Mouse (Mus musculus) gastrocnemius, postnatal 14 days (tissue): Measurements from ENCODE around the gene Ube2l3. TPM values are rescaled to one million over a fixed set of nuclear protein-coding genes. Genes with fewer than 3 reads are reported as not detected.

ENCODE experiments used
- DNase-seq: peaks from one replicate; pipeline ENCODE4 v3.0.0; 2021; ENCODE audit warnings: mixed read lengths
- intact Hi-C: fragments of 180-260 bp; cut with DNase I; formaldehyde crosslinking; loops from one replicate; pipeline ENCODE4 v1.15.1; 2025; ENCODE audit warnings: low total_unique reads
- total RNA-seq, 2 experiments: library from RNA; stranded (reverse); gene quantifications; 2 replicates each; pipeline ENCODE4 v1.2.3; 2021

Ube2l3 gene
- total RNA-seq, 2 experiments from 2014 or later, result 144 TPM

DNA sequence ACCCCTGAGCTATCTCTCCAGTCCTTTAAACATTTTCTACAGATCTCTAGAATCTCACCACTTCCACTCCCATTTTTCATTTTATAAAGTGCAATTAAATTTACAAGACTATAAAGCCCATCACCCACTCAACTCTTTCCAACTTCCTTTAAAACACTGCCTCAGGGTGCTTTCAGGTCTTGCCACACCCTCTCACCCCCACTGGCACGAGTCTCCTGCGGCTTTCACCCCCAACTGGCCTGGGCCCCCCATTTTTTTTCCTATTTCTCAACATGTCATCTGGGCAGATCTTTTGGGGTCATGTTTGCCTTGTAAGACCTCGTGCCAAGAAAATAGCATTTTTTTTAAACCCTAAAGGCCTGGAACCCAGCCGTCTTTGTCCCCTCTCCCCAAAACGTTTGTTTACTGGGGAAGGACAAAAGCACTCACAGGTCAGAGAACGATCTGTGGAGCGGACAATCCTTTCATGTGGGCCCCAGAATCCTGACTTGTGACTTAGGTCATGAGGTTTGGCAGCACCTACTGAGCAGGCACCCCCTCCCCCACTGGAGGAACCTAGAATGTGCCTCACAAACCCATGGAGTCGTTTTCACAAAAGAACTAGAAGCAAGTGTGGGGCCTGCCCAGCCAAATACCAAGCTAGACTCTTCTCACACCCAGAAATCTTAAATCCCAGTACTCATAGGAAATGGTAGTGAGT, 14.6 kb upstream of the Ube2l3 start:
- intact Hi-C loops, result no loop called here

DNA sequence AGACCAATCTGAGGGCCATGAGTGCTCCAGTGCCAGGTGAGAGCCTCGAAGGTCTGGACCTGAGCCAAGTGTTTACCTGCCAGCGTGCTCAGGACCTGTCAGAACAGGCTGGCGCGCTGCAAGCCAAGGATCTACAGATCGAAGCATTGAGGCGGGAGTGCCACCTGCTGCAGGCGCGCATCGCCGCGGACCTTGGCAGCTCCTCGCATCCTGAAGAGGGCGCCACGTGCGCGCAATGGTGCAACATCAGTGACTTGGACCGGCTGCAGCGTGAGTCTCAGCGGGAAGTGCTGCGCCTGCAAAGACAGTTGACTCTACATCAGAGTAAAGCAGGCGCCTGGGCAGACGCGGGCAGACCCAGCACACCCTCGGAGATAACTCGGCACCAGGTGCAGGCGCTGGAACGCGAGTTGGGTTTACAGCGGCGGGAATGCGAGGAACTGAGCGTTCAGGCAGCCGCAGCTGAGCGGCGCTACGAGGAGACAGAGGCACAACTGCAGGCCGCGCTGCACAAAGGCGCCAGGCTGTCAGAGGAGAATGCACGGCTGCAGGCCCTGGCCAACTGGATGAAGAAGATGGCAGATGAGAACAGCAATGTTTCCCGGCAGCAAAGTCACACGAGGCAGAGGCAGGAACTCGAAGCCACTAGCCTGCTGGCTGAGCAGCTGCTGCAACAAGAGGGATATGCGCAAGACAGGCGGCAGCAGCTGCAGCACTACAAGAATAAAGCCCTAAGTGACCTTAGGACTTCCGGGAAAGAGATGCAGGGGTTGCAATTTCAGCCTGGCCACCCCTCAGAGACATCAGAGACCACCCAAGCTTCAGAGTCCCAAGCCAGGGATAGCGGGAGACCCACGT, 7.8 kb upstream of the Ube2l3 start:
- intact Hi-C loops, result loop anchor here (2.0 kb wide), 1 partner anchor 61 kb away; no protein-coding TSS in a partner anchor
- peak; percentile 88 for DNase-seq

More for the DNA sequence above, 14.6 kb upstream of the Ube2l3 start:
- no peak for DNase-seq

DNA sequence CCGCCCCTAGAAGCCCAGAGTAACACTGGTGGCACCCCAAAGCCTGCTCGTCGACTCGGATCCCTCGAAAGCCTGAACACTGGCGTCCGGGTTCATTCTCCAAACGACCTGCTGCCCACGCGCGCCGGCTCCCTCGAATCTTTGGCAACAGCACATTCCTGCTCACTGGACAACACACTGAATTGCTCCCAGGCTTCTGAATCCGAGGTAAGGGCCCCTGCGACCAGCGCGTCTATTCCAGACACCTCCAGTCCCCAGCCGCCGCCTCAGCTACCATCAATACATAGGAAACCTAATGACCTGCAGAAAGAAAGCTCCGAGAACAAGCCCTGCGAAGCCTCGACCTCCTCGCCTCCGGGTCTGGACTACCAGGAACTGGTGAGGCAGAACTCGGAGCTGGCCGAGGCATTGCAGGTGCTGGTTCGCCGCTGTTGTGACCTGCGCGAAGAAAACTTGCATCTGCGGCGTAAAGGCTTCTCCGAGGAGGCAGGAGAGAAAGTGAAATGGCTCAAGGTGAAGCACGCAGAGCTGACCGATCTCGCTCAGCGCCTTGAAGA, 7.0 kb upstream of the Ube2l3 start:
- intact Hi-C loops, result no loop called here
- no peak for DNase-seq

DNA sequence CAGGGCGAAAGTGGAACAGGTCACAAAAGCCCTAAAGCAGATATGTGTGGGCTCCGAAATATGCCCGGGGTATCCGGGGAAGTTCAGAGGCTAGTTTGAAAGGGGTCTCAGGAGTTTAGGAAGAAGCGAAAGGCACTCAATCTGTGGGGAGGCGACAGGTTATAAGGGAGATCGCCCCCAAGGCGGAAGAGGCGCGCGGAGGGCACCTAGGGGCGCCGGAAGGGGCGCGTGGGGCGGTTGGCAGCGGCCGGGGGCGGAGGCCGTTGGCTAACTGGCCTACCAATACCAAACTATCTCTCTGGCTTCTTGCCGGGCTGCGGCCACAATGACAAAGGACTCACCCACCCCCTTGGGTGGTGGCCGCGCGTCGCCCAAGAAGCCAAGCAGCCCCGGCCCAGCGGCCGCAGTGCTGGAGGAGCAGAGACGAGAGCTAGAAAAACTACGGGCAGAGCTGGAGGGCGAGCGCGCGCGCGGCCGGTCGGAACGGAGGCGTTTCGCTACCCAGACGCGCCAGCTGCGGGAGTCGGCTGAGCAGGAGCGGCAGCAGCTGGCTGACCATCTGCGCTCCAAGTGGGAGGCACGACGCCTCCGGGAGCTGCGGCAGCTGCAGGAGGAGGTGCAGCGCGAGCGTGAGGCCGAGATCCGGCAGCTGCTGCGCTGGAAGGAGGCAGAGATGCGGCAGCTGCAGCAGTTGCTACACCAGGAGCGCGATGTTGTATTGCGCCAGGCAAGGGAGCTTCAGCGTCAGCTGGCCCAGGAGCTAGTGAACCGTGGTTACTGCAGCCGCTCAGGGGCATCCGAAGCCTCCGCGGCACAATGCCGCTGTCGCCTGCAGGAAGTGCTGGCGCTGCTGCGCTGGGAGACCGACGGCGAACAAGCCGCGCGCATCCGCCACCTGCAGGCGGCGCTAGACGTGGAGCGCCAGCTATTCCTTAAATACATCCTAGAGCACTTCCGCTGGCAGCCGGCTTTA, 6.2 kb upstream of the Ube2l3 start, which contains the start of gene Rimbp3:
Gene Rimbp3, plus strand, starts transcription at position 215 of the 973 bp plus-strand sequence.
- intact Hi-C loops, result no loop called here
- peak; percentile 79 for DNase-seq

DNA sequence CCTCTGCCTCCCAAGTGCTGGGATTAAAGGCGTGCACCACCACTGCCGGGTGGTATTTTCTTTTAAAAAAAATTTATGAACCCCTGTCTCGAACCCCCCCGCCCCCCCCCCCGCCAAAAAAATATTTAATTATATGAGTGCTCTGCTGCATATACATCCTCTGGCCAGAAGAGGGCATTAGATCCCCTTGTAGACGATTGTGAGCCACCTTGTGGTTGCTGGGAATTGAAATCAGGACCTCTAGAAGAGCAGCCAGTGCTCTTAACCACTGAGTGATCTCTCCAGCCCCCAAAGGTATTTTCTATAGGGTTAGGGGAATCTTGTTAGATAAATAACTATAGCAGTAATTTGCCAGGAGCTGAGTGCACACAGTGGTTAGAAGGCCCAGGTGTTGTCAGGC, 2.5 kb upstream of the Ube2l3 start:
- DNase-seq, result no peak
- intact Hi-C loops, result no loop called here

DNA sequence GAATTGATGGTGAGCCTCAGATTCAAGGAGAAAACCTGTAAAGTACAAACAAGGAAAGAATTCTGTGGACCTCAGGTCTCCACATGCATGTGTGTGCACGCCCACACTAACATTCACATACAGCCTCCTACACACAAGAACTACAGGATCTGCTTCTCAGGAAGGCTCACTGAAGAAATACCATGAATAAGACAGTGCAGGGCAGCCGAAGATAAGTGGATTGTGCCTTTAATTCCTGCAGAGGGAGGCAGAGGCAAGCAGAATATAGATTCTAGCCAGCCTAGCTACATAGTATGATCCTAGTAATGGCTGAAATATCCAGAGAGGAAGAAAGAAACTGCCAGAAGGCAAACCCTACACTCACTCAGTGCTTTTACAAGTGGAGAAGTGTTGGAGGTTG, 472 bp downstream of the Ube2l3 start:
- no peak for DNase-seq
- intact Hi-C loops, result no loop called here

DNA sequence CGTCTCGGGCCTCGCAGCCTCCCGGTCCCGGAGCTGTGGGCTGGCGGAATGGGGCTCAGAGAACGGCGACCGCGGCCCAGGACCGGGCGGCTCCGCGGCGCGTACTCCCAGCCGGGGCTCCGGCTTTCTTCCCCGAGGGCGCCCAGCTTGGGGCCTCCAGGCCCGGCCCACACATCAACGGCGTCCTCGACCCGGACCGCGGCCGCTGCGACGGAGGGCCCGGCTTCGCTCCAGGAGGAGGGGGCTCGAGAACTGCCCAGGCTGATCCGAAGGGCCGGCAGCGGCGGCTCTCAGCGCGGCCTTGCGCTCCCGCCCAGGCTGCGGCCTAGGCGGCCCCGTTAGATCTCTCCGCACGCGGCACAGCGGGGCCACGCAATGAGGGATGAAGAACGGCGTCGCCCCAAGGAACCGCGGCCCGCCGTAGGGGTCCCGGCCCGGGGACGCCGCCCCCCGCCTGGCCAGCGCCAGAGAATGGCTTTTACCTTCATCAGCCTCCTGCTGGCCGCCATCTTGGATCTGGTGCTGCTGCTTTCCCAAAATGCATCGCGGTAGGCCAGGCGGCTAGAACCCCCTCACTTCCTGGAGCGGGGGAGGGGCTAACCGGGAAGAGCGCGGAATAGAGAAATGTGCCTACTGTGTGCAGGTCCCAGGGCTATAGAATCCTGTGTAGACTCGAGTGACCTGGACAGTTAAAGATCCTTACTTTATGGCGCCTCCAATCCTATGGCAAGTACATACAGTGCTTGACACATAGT, 1.3 kb downstream of the Ube2l3 start:
- peak; percentile 80 for DNase-seq
- intact Hi-C loops, result no loop called here

DNA sequence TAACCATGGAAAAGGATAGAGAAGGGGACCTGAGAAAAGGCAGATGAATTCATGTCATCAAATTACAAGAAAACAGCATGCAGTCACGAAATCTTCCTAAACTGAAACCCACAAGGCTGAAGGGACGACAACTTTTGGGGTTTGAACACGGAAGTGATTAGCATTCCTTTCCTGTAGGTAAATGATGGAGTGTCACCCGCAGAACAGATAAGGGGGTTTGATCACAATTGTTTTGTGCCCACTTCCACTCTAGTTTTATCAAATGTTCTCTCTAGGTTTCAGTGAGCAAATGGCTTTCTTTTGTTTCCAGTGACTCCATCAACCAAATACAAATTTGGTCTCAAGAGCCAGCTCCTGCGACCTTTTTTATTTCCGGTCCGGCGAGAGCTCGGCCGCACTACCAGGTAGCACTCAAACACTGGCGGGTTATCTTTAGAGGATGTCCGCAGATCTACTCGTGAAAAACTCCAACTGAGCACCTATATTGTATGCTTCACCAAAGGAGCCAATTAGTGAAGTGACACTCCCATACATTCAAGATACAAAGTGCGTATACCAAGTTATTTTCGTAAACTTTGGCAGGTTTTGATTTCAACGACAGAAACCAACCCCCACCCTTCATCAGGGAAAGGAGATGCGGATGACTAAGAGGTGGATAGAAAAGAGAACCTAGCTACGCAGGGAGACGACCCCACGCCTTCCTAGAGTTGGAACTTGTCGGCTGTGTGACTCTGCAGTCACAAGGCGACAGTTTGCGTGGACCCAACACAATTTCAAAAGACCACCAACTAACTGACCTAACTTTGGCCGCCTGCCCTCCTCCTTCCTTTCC, 2.1 kb downstream of the Ube2l3 start:
- no peak for DNase-seq
- intact Hi-C loops, result no loop called here

DNA sequence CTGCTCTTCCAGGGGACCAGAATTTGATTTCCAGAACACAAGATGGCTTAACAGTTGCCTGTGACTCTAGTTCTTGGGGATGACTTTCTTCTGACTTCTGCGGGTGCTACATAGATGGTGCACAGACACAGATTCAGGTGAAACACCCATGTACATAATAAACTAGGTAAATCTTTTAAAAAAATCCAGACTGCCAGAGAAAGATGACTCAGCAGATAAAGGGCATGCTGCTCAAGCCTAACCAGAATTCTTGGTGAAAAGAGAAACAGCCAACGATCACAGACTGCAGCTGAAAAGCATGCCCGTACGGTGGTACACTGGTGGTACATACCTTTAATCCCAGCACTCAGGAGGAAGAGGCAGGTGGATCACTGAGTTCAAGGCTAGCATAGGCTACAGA, 8.6 kb downstream of the Ube2l3 start:
- no peak for DNase-seq
- intact Hi-C loops, result no loop called here

DNA sequence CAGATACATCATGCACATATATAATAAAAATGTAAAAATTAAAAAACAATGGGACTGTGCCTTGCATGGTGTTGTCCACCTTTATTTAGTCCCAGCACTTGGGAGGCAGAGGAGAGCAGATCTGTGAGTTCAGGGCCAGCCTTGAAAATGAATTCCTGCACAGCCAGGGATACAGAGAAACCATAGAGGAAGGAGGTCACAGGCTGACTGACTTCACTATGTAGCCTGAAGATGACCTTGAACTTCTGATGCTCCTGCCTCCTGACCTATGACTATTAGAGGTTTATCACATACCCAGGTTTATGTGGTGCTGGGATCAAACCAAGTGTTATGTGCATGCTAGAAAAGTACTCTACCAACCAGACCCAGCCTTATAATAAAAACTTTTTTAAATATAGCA, 17.0 kb downstream of the Ube2l3 start:
- no peak for DNase-seq
- intact Hi-C loops, result no loop called here

DNA sequence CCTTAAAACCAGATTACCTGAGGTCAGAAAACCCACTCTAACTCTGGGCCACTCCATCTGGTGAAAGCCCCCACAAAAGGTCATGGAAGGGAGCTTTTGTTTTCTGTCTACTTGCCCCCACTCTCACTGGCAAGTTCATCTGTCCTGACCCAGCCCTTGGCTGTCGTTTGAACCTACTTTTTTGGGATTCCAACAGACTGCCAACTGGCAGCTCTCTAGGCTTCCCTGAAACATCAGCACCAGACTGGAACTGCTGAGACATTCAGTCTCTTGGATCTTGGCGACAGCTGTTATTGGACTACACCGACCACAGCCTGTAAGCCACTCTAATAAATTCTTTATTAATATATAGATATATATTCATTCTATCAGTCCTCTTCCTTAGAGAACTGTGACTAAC, 19.4 kb downstream of the Ube2l3 start:
- peak; percentile 10 for DNase-seq
- intact Hi-C loops, result no loop called here

DNA sequence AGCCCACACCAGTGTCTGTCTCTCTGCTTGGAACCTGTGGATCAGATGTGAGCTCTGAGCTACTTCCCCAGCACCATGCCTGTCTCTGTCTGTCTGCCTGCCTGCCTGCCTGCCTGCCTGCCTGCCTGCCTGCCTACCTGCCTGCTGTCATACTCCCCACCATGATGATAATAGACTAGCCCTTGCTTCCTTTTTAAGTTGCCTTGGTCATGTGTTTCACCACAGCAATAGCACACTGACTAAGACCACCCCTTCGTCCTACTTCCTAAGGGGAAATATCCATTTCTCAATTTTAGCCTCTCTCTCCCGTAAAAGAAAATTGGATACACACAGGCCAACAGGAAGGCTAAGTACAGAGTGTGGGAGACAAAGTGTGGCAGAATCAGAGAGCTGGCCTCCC, 20.3 kb downstream of the Ube2l3 start:
- intact Hi-C loops, result no loop called here
- DNase-seq, result no peak

DNA sequence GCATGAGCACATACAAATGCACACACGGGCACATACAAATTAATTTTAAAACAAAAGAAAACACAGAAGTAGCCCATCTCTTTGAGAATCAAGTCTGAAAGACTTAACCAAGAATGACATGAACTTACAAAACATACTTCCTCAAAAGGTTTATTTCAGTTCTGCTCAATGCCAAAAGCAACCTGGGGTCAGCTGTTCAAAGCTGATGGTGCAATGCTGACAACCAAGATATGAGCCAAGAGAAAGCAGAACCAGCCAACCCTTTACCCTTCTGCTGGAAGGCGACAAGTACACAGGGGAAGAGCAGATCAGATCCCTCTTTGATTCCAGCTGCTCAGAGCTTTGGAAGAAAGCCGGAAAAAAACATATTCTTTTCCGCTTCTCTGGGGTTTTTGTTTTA, 21.1 kb downstream of the Ube2l3 start:
- intact Hi-C loops, result no loop called here
- DNase-seq, result no peak

DNA sequence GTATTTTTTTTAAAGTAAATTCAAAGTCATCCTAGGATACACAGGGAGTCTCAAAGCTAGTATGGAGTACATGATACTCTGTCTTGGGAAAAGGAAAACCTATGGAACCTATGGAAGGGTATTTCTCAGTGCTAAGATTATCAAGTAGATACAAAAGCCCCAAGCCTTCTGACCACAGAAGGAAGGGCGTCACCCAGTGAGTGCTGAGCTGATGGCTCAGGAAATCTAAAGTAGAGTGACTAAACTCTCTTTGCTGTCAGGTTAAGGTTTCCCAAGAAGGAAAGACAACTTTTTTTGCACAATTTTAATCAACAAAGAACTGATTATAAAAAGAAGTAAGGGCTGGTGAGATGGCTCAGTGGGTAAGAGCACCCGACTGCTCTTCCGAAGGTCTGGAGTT, 22.7 kb downstream of the Ube2l3 start:
- intact Hi-C loops, result no loop called here

DNA sequence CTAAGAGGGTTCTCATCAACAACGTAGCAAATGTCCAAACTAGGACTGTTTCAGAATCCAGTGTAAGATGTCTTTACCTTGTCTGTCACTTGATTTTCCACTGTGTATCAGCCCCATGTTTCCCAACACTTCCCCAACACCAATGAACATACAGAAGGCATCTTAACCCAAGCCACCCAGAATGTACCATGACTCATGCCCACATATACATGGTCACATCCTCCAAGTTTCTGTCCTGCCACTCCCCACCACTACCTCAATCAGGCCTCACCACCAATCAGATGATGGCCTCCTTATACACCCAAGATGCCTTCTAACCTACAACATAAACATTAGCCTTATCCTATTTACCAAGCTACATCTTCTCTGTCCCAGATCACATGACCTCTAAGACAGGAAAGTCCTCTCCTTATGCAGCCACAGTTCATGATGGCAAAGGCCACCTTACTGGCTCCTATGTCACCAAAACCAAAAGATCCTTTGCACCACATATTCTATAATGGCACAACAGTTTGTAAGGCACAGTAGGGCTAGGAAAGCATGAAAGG, 24.8 kb downstream of the Ube2l3 start:
- no peak for DNase-seq
- intact Hi-C loops, result no loop called here

More for the DNA sequence above, 22.7 kb downstream of the Ube2l3 start:
- DNase-seq, result no peak

DNA sequence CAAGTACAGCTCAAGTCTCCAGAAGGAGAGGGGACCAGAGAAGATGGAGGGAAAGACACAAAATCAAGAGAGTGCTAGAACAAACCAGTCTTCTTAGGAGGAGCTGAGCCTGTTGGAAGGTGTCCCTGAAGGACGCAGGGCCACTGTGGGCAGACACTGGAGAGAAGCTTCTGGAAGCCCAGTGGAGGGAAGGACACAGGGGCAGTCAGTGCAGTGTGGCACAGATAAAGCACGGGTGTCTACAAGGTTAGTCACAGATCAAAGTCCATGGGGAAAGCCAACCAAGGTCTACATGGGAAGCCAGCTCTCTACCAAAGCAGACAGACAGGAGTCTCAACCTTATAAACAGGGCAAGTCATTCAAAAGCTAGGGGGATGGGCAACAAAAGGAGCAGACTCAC, 26.7 kb downstream of the Ube2l3 start:
- intact Hi-C loops, result no loop called here
- no peak for DNase-seq

DNA sequence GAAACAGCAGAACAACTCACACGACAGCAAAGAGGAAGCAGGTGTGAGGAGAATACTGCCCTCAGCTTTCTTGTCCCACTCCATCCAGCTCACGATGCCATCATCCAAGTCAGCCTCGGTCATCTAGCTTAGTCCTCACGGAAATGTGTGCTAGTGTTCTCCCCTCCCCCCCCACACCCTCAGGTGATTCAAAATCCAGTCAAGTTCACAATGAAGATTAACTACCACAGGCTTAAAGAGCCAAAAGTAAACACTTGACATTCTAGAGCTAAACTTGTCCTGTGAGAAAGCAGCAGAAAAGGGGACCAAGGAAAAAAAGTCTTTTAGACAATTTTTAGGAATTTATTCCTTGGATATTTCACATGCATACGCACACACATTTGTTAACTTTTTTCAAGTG, 34.4 kb downstream of the Ube2l3 start:
- no peak for DNase-seq
- intact Hi-C loops, result no loop called here

DNA sequence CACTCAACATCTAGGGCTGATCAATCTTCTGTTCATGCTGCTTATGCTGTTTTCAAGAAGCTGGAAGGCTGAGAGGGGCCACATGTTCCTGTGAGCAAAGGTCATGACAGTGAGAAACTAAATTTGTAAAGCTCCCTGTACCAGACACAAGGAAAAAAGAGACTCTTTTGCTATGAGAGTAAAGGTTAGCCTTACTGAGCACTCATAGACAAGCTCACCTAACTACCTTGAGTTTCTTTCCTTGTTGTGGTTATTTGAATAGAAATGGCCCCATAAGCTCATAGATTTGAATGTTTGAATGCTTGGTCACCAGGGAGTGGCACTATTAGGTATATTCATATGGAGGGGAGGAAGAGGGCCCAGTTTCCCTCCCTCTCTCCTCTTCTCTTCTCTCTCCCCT, 35.3 kb downstream of the Ube2l3 start:
- intact Hi-C loops, result no loop called here
- DNase-seq, result no peak
